Mouse (Mus musculus) retina, embryonic 14.5 days (tissue): ENCODE data around the gene Vps51.

Experiments used
- DNase-seq: peaks from one replicate; pipeline ENCODE4 v3.0.0-alpha.2; 2015; ENCODE audit warnings: low spot score

Gene Vps51

GRCm38 (mm10) chr19:6076564-6077393, at the start of gene Vps51:
Vps51 (minus strand) TSS chr19:6077231.
- peak; percentile 96 for DNase-seq

- peak; percentile 76 for DNase-seq
Measured at GRCm38 (mm10) chr19:6126289-6126688, 49.3 kb upstream of the Vps51 start.

- no peak for DNase-seq
Measured at GRCm38 (mm10) chr19:6124898-6125297, 47.9 kb upstream of the Vps51 start.

GRCm38 (mm10) chr19:6123330-6123729, 46.3 kb upstream of the Vps51 start:
- peak; percentile 39 for DNase-seq

- no peak for DNase-seq
Measured at GRCm38 (mm10) chr19:6121761-6122160, 44.7 kb upstream of the Vps51 start.

- peak; percentile 25 for DNase-seq
Measured at GRCm38 (mm10) chr19:6118677-6119185, 41.7 kb upstream of the Vps51 start.

GRCm38 (mm10) chr19:6117986-6118676, 41.1 kb upstream of the Vps51 start, which contains the start of gene Sac3d1:
Sac3d1 (minus strand) TSS chr19:6118650.
- DNase-seq: peak; percentile 95

- no peak for DNase-seq
Measured at GRCm38 (mm10) chr19:6117346-6117985, 40.4 kb upstream of the Vps51 start.

- no peak for DNase-seq
Measured at GRCm38 (mm10) chr19:6116113-6116850, 39.3 kb upstream of the Vps51 start.

GRCm38 (mm10) chr19:6113116-6113515, 36.1 kb upstream of the Vps51 start:
- no peak for DNase-seq

- no peak for DNase-seq
Measured at GRCm38 (mm10) chr19:6105586-6105985, 28.6 kb upstream of the Vps51 start, which contains the start of gene Naaladl1. Naaladl1 (plus strand) TSS chr19:6105782.

GRCm38 (mm10) chr19:6104476-6104875, 27.4 kb upstream of the Vps51 start:
- DNase-seq: no peak

- no peak for DNase-seq
Measured at GRCm38 (mm10) chr19:6102169-6102853, 25.3 kb upstream of the Vps51 start.

- no peak for DNase-seq
Measured at GRCm38 (mm10) chr19:6101186-6101585, 24.2 kb upstream of the Vps51 start.

- no peak for DNase-seq
Measured at GRCm38 (mm10) chr19:6097847-6098246, 20.8 kb upstream of the Vps51 start.

- no peak for DNase-seq
Measured at GRCm38 (mm10) chr19:6094119-6094518, 17.1 kb upstream of the Vps51 start, which contains the start of gene AC131692.1. AC131692.1 (plus strand) TSS chr19:6094419.

- no peak for DNase-seq
Measured at GRCm38 (mm10) chr19:6088841-6089240, 11.8 kb upstream of the Vps51 start.

- peak; percentile 87 for DNase-seq
Measured at GRCm38 (mm10) chr19:6085417-6085879, 8.4 kb upstream of the Vps51 start.

- DNase-seq: peak; percentile 99
Measured at GRCm38 (mm10) chr19:6084478-6085248, 7.6 kb upstream of the Vps51 start, which contains the start of the genes Zfpl1 and Cdca5. Zfpl1 (minus strand) TSS chr19:6084956. Cdca5 (plus strand) TSS chr19:6084983.

GRCm38 (mm10) chr19:6082156-6082555, 5.1 kb upstream of the Vps51 start, which contains the start of gene Gm28374:
Gm28374 (minus strand) TSS chr19:6082256.
- no peak for DNase-seq
